Mouse (Mus musculus): ENCODE data around the gene Tle6. TPM values are rescaled to one million over a fixed set of nuclear protein-coding genes. Genes with fewer than 3 reads are reported as not detected.
A peak's percentile ranks its signal among the peaks of the same experiment; 100 is the strongest.

Gene Tle6
- polyA plus RNA-seq, 1 experiment from 2014 or later, result 3.1 TPM

DNA sequence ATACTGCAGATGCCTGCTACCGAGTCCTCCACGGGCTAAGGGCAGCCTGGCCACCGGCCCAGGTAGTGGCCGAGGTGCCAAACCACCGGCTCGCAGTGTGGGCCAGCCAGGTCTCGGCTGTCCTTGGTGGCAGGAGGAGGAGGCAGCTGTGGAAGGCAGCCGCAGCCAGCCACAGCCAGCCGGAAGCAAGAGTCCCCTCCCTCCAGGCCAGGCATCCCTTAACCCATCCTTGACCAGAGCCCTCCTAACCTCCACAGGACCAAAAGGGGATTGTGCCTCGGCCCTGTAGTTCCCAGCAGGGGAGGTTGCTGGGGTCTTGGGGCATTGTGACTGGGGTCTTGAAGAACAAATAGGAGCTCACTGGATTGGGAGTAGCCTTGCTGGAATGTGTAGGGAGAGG, 36.7 kb downstream of the Tle6 start:
- peaks cover 63% of the 10 kb centered on the region for H3K36me3 ChIP-seq (replicated peaks)
- H3K4me3 ChIP-seq, result peak overlapping the region; percentile 45
- peaks cover 92% of the 10 kb centered on the region for H3K27me3 ChIP-seq (ENCODE audit: poor library complexity, severe bottlenecking)
- 2% methylated on average over 10 of the region's 10 CpGs for WGBS
- peaks cover 94% of the 10 kb centered on the region for H3K4me1 ChIP-seq
- no peaks in the 10 kb centered on the region for H3K9me3 ChIP-seq
- peak overlapping the region; percentile 80 for H3K27ac ChIP-seq
- peak; percentile 57 for DNase-seq (ENCODE audit: extremely low spot score, low spot score)

DNA sequence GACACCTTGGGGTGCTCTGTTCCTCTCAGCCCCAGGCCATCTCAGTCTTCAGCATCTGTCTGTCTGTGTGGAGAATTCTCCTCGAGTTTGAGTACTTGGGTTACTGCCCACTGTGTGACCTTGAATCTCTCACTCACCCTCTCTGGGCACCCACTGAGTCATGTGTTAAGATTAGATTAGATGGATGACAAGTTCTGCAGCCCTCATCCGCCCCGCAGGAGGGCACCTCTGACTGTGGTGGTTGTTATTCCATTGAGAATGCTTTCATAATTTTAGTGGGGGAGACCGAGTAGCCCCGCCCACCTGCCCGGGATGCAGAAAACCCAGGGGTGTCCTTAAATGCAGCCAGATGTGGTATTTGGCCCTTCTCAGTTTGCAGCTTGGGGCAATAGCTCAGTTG, 37.4 kb downstream of the Tle6 start:
- peak overlapping the region; percentile 45 for H3K4me3 ChIP-seq
- peaks cover 63% of the 10 kb centered on the region for H3K36me3 ChIP-seq (replicated peaks)
- H3K27ac ChIP-seq, result no peak overlapping the region
- peaks cover 85% of the 10 kb centered on the region for H3K27me3 ChIP-seq (ENCODE audit: poor library complexity, severe bottlenecking)
- no peaks in the 10 kb centered on the region for H3K9me3 ChIP-seq
- no peak for DNase-seq (ENCODE audit: extremely low spot score, low spot score)
- WGBS, result 56% methylated on average over 6 of the region's 6 CpGs
- peaks cover 92% of the 10 kb centered on the region for H3K4me1 ChIP-seq

DNA sequence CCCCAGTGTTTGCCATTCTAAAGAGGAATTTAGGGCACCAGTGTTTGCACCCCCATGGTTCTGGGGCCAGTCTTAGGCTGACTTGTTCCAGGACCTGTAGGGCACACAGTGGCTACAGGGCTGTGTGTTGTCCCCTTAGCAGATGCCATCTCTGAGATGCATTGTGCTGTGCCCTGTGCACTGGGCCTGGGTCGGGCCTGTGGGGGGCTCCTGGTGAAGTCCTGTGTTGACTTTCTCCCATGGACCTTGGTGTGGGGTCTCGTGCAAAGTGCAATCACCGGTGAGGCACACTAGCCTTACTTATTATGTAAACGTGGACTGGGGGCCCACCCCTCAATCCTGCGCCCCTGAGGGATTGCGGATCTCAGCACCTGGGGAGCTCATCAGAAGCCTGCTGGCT, 38.5 kb downstream of the Tle6 start:
- H3K36me3 ChIP-seq (replicated peaks), result peaks cover 62% of the 10 kb centered on the region
- peaks cover 82% of the 10 kb centered on the region for H3K4me1 ChIP-seq
- DNase-seq (ENCODE audit: extremely low spot score, low spot score), result no peak
- peak overlapping the region; percentile 3; the same call in 1 of the 2 replicates for H3K4me3 ChIP-seq
- no peaks in the 10 kb centered on the region for H3K9me3 ChIP-seq
- no peak overlapping the region for H3K27ac ChIP-seq
- peaks cover 74% of the 10 kb centered on the region for H3K27me3 ChIP-seq (ENCODE audit: poor library complexity, severe bottlenecking)
- whole genome bisulfite sequencing, result 83% methylated on average over 6 of the region's 6 CpGs

DNA sequence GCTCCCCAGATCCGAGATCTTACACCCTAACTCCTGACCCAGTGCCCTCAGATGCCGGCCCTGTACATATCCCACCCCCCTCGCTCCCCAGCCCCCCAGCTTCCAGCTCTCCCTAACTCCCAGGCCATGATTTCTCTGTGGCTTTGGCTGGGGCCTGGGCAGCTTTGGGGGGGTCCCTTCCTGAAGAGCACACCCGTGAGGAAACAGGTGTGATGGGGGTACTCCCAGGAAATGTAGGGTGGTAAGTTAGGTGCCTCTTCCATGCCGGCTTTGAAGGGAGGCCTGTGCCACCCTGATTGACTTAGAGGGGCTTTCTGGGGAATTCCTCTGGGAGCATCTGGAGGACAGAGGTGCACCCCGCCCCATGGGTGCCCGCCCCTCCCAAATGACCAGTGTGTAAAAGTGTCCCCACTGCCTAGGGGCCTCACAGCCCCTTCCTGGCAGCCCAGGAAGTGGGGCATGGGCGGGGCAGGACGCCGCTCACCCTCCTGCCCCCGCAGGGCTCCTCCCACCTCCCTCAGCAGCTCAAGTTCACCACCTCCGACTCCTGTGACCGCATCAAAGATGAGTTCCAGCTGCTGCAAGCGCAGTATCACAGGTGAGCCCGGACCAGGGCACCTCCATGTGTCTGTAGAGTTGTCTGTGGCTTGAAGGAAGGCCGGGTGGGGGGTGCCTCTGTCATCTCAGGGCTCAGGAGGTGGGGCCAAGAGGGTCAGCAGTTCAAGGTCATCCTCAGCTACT, 40.0 kb downstream of the Tle6 start:
- Histone ChIP-seq H3K36me3 (replicated peaks) (peaks cover 46% of the 10 kb centered on the region), H3K4me3 (peak overlapping the region; percentile 95), H3K4me1 (peaks cover 68% of the 10 kb centered on the region), H3K27me3 (ENCODE audit: poor library complexity, severe bottlenecking) (peaks cover 59% of the 10 kb centered on the region), H3K9me3 (no peaks in the 10 kb centered on the region), H3K27ac (peak overlapping the region; percentile 99)
- DNase-seq (ENCODE audit: extremely low spot score, low spot score), result no peak
- WGBS, result 23% methylated on average over 16 of the region's 16 CpGs

DNA sequence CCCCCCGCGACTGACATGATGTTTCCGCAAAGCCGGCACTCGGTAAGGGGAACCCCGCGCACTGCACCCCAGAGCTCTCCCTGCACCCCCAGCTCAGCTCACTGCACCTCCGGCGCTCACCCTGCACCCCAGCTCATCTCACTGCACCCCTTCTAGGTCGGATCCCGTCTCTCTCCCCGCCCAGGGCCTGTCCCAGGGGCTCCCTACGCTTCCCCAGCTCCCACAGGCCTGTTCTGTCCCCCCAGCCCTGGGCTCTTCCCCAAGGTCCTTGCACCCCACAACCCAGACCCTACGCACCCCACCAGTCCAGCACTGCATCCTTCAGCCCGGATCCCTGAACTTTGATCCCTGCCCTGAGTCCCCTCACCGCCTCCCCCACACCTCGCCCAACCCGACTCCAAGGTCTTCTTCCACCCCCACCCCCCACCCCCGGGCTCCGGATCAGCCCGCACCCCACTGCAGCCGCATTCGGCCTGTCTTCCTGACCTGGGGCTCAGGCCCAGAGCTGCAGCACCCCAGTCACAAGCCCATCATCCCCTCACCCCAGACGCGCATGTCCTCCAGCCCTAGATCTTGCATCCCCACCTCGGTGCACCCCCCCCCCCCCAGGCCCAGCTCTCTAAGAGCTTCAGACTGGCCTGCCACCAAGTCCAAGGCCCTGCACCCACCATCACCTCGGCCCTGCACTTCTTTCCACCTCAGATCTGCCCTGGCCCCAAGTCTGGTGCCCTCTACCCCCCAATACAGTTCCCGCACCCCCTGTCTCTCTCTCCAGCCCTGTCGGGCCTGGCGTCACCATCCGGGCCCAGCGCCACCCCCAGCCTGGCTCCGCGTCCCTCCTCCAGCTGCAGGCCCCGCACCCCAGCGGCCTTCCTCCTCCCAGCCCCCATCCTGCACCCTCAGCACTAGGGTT, 41.0 kb downstream of the Tle6 start:
- WGBS, result 1% methylated on average over 36 of the region's 36 CpGs
- H3K4me1 ChIP-seq, result peaks cover 58% of the 10 kb centered on the region
- H3K4me3 ChIP-seq, result peak overlapping the region; percentile 95
- DNase-seq (ENCODE audit: extremely low spot score, low spot score), result no peak
- H3K36me3 ChIP-seq (replicated peaks), result peaks cover 36% of the 10 kb centered on the region
- H3K9me3 ChIP-seq, result no peaks in the 10 kb centered on the region
- peak overlapping the region; percentile 99 for H3K27ac ChIP-seq
- H3K27me3 ChIP-seq (ENCODE audit: poor library complexity, severe bottlenecking), result peaks cover 49% of the 10 kb centered on the region

DNA sequence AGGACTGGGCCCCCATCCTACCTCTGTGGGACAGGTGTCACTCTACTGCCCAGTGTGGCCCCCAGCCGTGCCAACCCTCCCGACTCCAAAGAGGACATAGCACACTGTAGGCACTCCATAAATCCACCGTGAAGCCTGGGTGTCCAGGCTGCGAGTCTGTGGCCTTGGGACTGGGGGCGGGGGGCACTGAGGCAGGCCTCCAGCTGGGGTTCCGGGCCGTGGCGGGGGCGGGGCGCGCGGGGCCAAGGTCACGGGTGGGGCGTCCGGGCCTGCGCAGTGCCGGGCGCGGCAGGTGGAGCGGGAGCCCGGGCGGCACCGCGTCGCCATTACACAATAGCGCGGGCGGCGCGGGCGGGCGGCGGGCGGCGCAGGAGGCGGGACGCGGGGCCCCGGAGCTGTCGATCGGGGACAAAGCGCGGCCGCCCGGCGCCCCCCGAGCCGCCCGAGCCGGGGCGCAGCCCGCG, 41.7 kb downstream of the Tle6 start, which contains the start of gene Aes:
Aes (plus strand) TSS at position 326 of the 464 bp plus-strand sequence.
- 2% methylated on average over 53 of the region's 53 CpGs for WGBS
- H3K4me3 ChIP-seq, result peak within 1 kb of the TSS; percentile 95

DNA sequence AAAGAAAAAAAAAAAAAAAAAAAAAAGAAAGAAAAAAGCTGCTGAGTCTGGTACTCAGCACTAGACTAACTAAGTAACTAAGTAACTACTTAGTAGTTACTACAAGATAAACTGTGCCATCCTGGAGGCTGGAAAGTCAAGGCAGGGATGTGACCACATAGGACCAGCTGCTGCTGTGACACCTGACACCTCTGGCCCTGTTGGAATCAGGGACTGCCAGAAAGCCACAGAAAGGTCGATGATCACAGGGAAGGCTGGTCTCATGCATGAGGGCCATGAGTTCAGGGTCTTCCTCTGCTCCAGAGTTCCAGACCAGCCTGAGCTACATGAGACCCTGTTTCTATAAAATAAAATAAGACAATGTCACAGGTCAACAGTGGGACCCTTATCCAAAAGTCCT, 43.4 kb downstream of the Tle6 start:
- Histone ChIP-seq H3K4me1 (peaks cover 34% of the 10 kb centered on the region), H3K27me3 (ENCODE audit: poor library complexity, severe bottlenecking) (peaks cover 25% of the 10 kb centered on the region), H3K4me3 (no peak overlapping the region), H3K27ac (no peak overlapping the region), H3K9me3 (peaks cover 4% of the 10 kb centered on the region; the same call in 1 of the 2 replicates), H3K36me3 (replicated peaks) (peaks cover 16% of the 10 kb centered on the region)
- 36% methylated on average over 1 of the region's 1 CpGs for WGBS
- DNase-seq (ENCODE audit: extremely low spot score, low spot score), result no peak

More for the DNA sequence above, 41.7 kb downstream of the Tle6 start, which contains the start of gene Aes:
- H3K27me3 ChIP-seq (ENCODE audit: poor library complexity, severe bottlenecking), result peaks cover 42% of the 10 kb centered on the region
- H3K9me3 ChIP-seq, result no peaks in the 10 kb centered on the region
- peak; percentile 54 for DNase-seq (ENCODE audit: extremely low spot score, low spot score)
- peaks cover 30% of the 10 kb centered on the region for H3K36me3 ChIP-seq (replicated peaks)
- H3K27ac ChIP-seq, result peak within 1 kb of the TSS; percentile 99
- peaks cover 52% of the 10 kb centered on the region for H3K4me1 ChIP-seq

DNA sequence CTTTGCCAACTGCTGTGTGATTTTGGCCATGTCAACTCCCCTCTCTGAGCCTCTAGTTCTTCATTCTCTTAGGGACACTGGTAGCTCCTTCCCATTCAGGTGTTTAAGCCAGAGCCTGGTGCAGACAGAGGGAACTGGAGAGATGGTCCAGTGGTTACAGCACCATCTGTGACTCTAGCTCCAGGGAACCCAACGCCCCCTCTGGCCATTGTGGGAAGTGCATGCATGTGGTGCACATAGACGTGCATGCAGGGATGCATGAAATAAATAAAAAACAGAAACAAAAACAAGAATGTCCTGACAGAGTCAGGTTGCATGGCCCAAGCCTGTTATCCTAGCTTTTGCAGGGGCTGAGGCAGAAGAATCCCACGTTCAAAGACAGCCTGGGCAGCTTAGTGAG, 44.6 kb downstream of the Tle6 start:
- no peak for DNase-seq (ENCODE audit: extremely low spot score, low spot score)
- H3K27ac ChIP-seq, result no peak overlapping the region
- 73% methylated on average over 3 of the region's 3 CpGs for WGBS
- peaks cover 13% of the 10 kb centered on the region for H3K27me3 ChIP-seq (ENCODE audit: poor library complexity, severe bottlenecking)
- peaks cover 32% of the 10 kb centered on the region for H3K4me1 ChIP-seq
- H3K9me3 ChIP-seq, result peaks cover 4% of the 10 kb centered on the region; the same call in 1 of the 2 replicates
- H3K36me3 ChIP-seq (replicated peaks), result peaks cover 6% of the 10 kb centered on the region
- H3K4me3 ChIP-seq, result no peak overlapping the region

DNA sequence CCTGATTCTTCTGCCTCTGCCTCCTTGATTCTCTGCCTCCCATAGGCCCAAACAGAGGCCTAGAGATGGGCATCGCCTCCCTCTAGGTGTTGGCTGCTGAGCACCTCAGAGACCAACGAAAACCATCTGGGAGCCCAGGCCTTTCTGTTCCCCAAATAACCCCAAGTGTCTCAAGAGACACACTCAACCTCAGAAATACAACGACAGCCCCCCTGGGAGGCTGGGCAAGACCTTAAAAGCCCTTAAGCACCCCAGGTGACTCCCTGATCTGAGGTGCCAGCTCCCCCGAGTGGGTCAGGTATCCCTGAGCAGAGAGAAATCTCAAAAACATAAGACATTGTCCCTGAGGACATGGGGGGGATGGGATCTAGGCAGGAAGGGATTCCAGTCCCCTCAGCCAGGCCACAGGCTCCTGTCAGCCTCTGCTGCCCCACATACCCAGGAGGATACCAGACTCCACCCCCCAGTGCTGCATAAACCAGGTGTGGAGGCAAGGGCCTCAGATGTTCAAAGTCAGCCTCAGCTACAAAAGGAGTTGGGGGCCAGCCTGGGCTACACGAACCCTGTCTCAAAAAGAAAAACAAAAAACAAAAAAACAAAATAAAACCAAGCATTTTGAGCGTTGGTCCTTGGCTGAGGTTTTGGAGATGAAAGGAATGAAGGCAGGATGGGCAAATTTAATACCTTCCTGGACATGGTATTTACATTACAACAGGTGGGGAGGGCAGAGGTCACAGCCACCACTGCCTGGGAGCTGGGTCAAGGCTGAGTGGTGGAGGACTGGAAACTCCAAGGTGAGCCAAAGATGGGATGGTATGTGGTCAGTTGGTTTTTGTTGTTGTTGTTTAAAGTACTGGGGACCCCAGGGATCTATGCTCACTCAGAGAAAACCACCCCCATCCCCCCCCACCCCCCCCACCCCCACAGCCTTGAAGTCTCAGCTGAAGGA, 46.8 kb downstream of the Tle6 start:
- Histone ChIP-seq H3K27ac (no peak overlapping the region), H3K4me1 (peaks cover 16% of the 10 kb centered on the region), H3K27me3 (ENCODE audit: poor library complexity, severe bottlenecking) (peaks cover 4% of the 10 kb centered on the region; the same call in 1 of the 2 replicates), H3K36me3 (replicated peaks) (no peaks in the 10 kb centered on the region), H3K4me3 (no peak overlapping the region), H3K9me3 (peaks cover 4% of the 10 kb centered on the region; the same call in 1 of the 2 replicates)
- 88% methylated on average over 6 of the region's 6 CpGs for WGBS
- DNase-seq (ENCODE audit: extremely low spot score, low spot score), result no peak

DNA sequence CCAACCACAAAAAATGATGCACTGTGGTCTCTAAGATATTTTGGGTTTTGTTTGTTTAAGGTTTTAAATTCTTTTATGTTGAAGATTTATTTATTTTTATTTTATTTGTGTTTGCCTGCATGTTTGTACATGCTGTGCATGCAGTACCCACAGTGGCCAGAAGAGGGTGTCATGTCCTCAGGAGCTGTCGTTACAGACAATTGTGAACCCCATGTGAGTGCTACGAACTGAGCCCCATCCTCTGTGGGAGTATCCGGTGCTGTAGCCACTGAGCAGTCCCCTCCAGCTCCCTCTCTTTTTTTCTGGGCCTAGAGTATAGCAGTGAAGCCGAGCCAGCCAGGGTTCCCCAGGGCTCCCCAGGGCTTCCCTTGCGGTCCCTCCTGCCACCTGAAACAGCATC, 47.6 kb downstream of the Tle6 start:
- Histone ChIP-seq H3K36me3 (replicated peaks) (no peaks in the 10 kb centered on the region), H3K4me3 (no peak overlapping the region), H3K27ac (no peak overlapping the region), H3K9me3 (peaks cover 4% of the 10 kb centered on the region; the same call in 1 of the 2 replicates), H3K4me1 (peaks cover 12% of the 10 kb centered on the region), H3K27me3 (ENCODE audit: poor library complexity, severe bottlenecking) (0 out of 2 replicates have a peak, but pooled peaks cover 6% of the 10 kb centered on the region)
- no peak for DNase-seq (ENCODE audit: extremely low spot score, low spot score)
- 86% methylated on average over 5 of the region's 5 CpGs for WGBS

DNA sequence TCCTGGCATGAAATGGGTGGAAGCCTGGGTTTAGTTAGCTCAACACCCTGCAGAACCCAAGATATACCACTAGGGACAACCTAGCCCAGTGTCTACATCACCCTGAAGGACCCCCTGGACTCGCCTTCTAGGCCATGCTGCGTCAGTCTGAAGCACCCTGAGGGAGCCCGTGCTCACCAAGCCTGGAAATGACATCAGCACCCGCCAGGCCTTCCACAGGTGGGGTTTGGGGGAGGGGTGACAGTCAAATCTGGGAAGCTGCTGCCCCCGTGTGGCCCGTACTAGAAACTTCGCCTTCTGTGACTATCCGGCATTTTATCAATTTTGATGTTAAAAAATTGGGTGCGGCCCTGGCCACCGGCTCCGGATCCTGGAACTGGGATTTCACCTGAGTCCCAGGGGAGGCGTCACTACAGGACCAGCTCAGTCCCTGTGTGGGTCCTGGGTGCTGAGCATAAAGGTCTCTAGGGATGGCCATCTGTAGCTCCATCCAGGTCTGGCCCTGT, 49.2 kb downstream of the Tle6 start:
- peak; percentile 69 for DNase-seq (ENCODE audit: extremely low spot score, low spot score)
- 10% methylated on average over 12 of the region's 12 CpGs for WGBS
- H3K4me1 ChIP-seq, result peaks cover 12% of the 10 kb centered on the region
- 0 out of 2 replicates have a peak, but pooled peaks cover 6% of the 10 kb centered on the region for H3K27me3 ChIP-seq (ENCODE audit: poor library complexity, severe bottlenecking)
- H3K27ac ChIP-seq, result no peak overlapping the region
- H3K36me3 ChIP-seq (replicated peaks), result no peaks in the 10 kb centered on the region
- H3K9me3 ChIP-seq, result peaks cover 4% of the 10 kb centered on the region; the same call in 1 of the 2 replicates
- peak overlapping the region; percentile 0; the same call in 1 of the 2 replicates for H3K4me3 ChIP-seq
